12 mouse cellular contexts compared by ENCODE assay signal in the genomic region with DNA sequence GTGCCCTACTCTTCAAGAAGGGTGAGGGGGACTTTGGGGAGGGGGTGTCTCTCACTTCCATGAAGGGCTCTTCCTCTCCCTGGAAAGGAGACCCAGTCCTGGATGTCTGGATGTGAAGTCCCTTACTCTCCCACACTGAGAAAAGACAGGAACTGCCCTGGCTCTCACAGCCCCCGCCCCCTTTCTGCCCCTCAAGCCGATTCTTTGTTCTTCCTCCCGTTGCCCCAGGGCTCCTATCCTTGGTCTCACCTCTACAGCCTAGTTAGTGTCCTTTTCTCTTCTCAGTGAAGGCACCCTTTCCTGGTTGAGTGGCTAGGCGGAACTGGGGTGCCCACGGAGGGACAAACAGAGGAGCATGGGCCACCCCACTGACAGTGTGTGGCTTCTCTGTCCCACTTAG. TPM values are rescaled to one million over a fixed set of nuclear protein-coding genes. Genes with fewer than 3 reads are reported as not detected.
DNase-seq lines count a peak whose midpoint lies in the region; ATAC-seq and TF ChIP-seq lines count a peak whose summit lies in the region.
"Had no signal": no experiment of that assay in that cellular context is flagged by ENCODE, and none has a peak within 500 bp of the region (broad histone marks: within the 10 kb centered on the region; RNA-seq: fewer than 3 reads in every experiment).

A gene (minus strand): TSS at position 101 of the 400 bp plus-strand sequence.

- no peak for ATAC-seq in embryonic facial prominence, embryonic 14.5 days (ENCODE audit: low read depth)
- no peak for ATAC-seq in neural tube, embryonic 12.5 days (ENCODE audit: low FRiP score, low read depth)
- ATAC-seq in kidney, embryonic 15.5 days (replicated peaks; ENCODE audit: low FRiP score): no peak

- peak within 1 kb of the TSS; percentile 42; the same call in 1 of the 2 replicates for H3K4me2 ChIP-seq in embryonic facial prominence, embryonic 14.5 days (ENCODE audit: low read depth, low read length)
- peak within 1 kb of the TSS; percentile 43 for H3K4me2 ChIP-seq in neural tube, embryonic 12.5 days (replicated peaks)
- H3K4me2 ChIP-seq in kidney, embryonic 15.5 days: no peak within 1 kb of the TSS

- H3K27ac ChIP-seq in layer of hippocampus, adult 2 months: peak within 1 kb of the TSS; percentile 74
- peak within 1 kb of the TSS; percentile 29; the same call in 1 of the 2 replicates for H3K27ac ChIP-seq in embryonic facial prominence, embryonic 14.5 days (replicated peaks; ENCODE audit: low read depth, low read length)
- H3K27ac ChIP-seq in neural tube, embryonic 12.5 days: no peak within 1 kb of the TSS
- no peak within 1 kb of the TSS for H3K27ac ChIP-seq in kidney, embryonic 15.5 days
- H3K27ac ChIP-seq: kidney, postnatal 0 days had no signal

- peak within 1 kb of the TSS; percentile 42 for H3K4me3 ChIP-seq in layer of hippocampus, adult 2 months
- peak within 1 kb of the TSS; percentile 34 for H3K4me3 ChIP-seq in embryonic facial prominence, embryonic 14.5 days (ENCODE audit: low read depth, low read length)
- H3K4me3 ChIP-seq in neural tube, embryonic 12.5 days: peak within 1 kb of the TSS; percentile 33
- H3K4me3 ChIP-seq in kidney, embryonic 15.5 days (replicated peaks): no peak within 1 kb of the TSS

- H3K9me3 ChIP-seq in embryonic facial prominence, embryonic 14.5 days (ENCODE audit: control insufficient read depth, low read length): no peaks in the 10 kb centered on the region
- H3K9me3 ChIP-seq in neural tube, embryonic 12.5 days: no peaks in the 10 kb centered on the region
- no peaks in the 10 kb centered on the region for H3K9me3 ChIP-seq in kidney, embryonic 15.5 days (replicated peaks)

- H3K36me3 ChIP-seq in embryonic facial prominence, embryonic 14.5 days (ENCODE audit: control insufficient read depth, insufficient read depth, low read length): no peaks in the 10 kb centered on the region
- H3K36me3 ChIP-seq in neural tube, embryonic 12.5 days: no peaks in the 10 kb centered on the region
- H3K36me3 ChIP-seq in kidney, embryonic 15.5 days: no peaks in the 10 kb centered on the region

- peak within 1 kb of the TSS; percentile 42; the same call in 1 of the 2 replicates for H3K9ac ChIP-seq in embryonic facial prominence, embryonic 14.5 days (ENCODE audit: low read depth, low read length)
- H3K9ac ChIP-seq in neural tube, embryonic 12.5 days: peak within 1 kb of the TSS; percentile 29; the same call in 1 of the 2 replicates
- H3K9ac ChIP-seq in kidney, embryonic 15.5 days: no peak within 1 kb of the TSS

- no peak for TF ChIP-seq CTCF in layer of hippocampus, adult 2 months (conservative IDR thresholded peaks at IDR 0.05)

- H3K4me1 ChIP-seq in embryonic facial prominence, embryonic 14.5 days (ENCODE audit: control insufficient read depth, insufficient read depth, low read length): 0 out of 2 replicates have a peak, but pooled peaks cover 2% of the 10 kb centered on the region
- H3K4me1 ChIP-seq in neural tube, embryonic 12.5 days: peaks cover 39% of the 10 kb centered on the region
- H3K4me1 ChIP-seq in kidney, embryonic 15.5 days: peaks cover 19% of the 10 kb centered on the region

- DNase-seq in layer of hippocampus, adult 2 months (ENCODE audit: low spot score in 2 of 2): no peak
- DNase-seq in layer of hippocampus, adult 11-12 months (ENCODE audit: low spot score): no peak
- DNase-seq in embryonic facial prominence, embryonic 14.5 days (ENCODE audit: low spot score): no peak
- DNase-seq in layer of hippocampus, postnatal 14 days (ENCODE audit: low spot score in 2 of 2): no peak
- DNase-seq in embryo, embryonic 10 days (ENCODE audit: low spot score): no peak
- no peak for DNase-seq in spleen, postnatal 14 days (ENCODE audit: low spot score in 2 of 2)
- DNase-seq: heart, adult 11 months; right cerebral cortex, adult 18-20 months had no signal

- WGBS in embryonic facial prominence, embryonic 14.5 days: 38% methylated on average over 5 of the region's 5 CpGs
- 50% methylated on average over 5 of the region's 5 CpGs for WGBS in neural tube, embryonic 12.5 days
- WGBS in kidney, embryonic 15.5 days: 56% methylated on average over 5 of the region's 5 CpGs

- H3K27me3 ChIP-seq in embryonic facial prominence, embryonic 14.5 days (replicated peaks; ENCODE audit: control insufficient read depth, insufficient read depth, low read length): peaks cover 46% of the 10 kb centered on the region
- H3K27me3 ChIP-seq in neural tube, embryonic 12.5 days (replicated peaks): peaks cover 64% of the 10 kb centered on the region
- peaks cover 62% of the 10 kb centered on the region for H3K27me3 ChIP-seq in kidney, embryonic 15.5 days

RNA-seq across cellular contexts. Expression of the gene that starts here (rescaled TPM):
- 10 to 100 TPM; 27.7 to 30.4 TPM for total RNA-seq in layer of hippocampus, adult 2 months (2021)
- polyA plus RNA-seq in embryonic facial prominence, embryonic 14.5 days (2014; fragmentation: Nextera tagmentation; extraction: Ambion mirVana): 16.2 and 17.7 TPM in 2 replicates
- total RNA-seq in layer of hippocampus, postnatal 14 days (2021): 10 to 100 TPM; 52.2 to 54.1 TPM
- 27.4 and 35.8 TPM in 2 replicates for polyA plus RNA-seq in neural tube, embryonic 12.5 days (2016; fragmentation: Nextera tagmentation; extraction: Ambion mirVana)
- 0.40 and 0.96 TPM in 2 replicates for polyA plus RNA-seq in kidney, embryonic 15.5 days (2015; fragmentation: Nextera tagmentation; extraction: Ambion mirVana)
- total RNA-seq: megakaryocyte progenitor cell, adult 5-6 weeks had no signal

Comparison
In these comparisons a context has a peak if more than half of its experiments do, and no peak if none do; other contexts are left out.
1. H3K27ac ChIP-seq: peak in layer of hippocampus, adult 2 months (single experiment) and embryonic facial prominence, embryonic 14.5 days (single experiment); none in neural tube, embryonic 12.5 days (single experiment) and kidney, embryonic 15.5 days (single experiment).